Mouse (Mus musculus): ENCODE data around the gene Tnfaip8l1. TPM values are rescaled to one million over a fixed set of nuclear protein-coding genes. Genes with fewer than 3 reads are reported as not detected.

Gene Tnfaip8l1
- 10.3 TPM for total RNA-seq (2023)

GRCm38 (mm10) chr17:56162231-56162774 is at the start of gene Tnfaip8l1:
Tnfaip8l1 (plus strand) TSS chr17:56162477.

GRCm38 (mm10) chr17:56117251-56117710 is 45.0 kb upstream of the Tnfaip8l1 start, which contains the start of gene Plin5:
Plin5 (minus strand) TSS chr17:56117596.

DNA sequence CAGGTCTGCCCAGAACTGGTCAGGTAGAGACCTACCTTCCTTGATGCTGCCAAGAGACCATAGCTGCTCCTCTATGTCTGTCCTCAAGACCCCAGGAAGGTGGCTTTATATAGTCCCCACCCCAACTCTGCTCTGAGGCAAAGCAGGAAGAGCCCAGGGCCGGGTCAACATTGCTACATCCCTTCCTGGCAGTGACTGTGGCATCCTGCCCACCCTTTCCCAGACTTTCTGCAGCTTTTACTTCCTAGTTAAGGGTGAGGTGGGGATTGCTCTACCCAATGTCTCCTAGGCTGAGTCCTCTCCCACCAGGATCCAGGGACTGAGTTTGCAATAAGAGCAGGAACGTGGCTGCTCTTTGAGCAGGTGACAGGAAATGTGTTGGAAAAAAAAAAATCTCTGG is 40.5 kb upstream of the Tnfaip8l1 start, which contains the start of gene Lrg1:
Gene Lrg1 (minus strand): TSS at position 176 of the 400 bp plus-strand sequence.

DNA sequence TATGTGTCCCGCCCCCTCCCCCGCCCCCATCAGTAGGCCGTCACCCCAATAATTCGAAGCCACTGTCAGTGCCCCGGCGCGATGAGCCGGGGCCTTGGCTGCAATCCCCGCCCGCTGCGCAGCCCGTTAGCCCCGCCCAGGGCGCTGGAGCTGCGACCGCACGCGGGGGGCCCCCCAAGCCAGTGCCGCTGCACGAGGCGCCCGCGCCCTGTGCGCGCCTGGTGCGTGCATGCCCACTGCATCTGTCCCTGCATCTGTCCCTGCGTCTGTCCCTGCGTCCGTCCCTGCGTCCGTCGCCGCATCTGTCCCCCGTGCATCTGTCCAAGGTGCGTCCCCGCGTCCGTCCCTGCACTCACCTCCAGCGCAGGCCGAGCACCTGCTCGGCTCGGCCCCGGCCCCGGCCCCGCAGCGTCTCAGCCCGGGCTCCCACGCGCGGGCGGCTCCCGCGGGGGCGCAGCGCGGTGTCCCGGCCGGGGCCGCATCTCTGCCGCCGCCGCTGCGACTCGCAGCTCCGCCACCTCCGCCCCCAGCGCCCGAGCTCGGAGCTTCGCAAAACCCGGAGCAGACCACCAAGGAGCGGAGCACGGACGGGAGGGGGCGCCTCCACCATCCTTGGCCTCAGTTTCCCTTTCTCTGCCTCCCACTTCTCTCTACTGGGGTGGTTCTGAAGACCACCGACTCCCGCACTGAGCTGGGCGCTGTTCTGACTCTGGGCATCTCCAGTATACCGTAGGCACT is 22.2 kb upstream of the Tnfaip8l1 start, which contains the start of gene Sema6b:
Gene Sema6b (minus strand): TSS at position 486 of the 738 bp plus-strand sequence.

DNA sequence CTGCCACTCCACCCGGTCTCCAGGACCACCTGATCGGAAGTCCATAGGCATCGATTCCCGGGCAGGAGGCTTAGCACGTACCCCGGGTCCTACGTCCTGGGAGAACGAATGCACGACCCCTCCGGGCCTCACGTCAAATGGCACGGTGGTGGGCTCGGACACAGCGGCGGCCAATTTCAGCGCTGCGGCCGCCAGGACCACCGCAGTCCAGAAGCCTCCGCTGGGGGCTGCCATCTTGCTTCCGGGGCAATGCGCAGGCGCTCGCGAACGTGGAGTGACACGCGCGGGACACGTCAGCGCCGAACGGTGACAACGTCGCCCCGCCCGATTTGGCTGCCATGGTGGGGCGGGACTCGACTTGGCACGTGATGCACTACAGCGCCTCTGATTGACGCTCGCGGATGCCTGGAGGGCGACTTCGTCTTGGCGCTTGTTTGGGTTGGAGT is 21.4 kb downstream of the Tnfaip8l1 start, which contains the start of gene Mydgf:
Gene Mydgf (minus strand): TSS at position 263 of the 446 bp plus-strand sequence.

DNA sequence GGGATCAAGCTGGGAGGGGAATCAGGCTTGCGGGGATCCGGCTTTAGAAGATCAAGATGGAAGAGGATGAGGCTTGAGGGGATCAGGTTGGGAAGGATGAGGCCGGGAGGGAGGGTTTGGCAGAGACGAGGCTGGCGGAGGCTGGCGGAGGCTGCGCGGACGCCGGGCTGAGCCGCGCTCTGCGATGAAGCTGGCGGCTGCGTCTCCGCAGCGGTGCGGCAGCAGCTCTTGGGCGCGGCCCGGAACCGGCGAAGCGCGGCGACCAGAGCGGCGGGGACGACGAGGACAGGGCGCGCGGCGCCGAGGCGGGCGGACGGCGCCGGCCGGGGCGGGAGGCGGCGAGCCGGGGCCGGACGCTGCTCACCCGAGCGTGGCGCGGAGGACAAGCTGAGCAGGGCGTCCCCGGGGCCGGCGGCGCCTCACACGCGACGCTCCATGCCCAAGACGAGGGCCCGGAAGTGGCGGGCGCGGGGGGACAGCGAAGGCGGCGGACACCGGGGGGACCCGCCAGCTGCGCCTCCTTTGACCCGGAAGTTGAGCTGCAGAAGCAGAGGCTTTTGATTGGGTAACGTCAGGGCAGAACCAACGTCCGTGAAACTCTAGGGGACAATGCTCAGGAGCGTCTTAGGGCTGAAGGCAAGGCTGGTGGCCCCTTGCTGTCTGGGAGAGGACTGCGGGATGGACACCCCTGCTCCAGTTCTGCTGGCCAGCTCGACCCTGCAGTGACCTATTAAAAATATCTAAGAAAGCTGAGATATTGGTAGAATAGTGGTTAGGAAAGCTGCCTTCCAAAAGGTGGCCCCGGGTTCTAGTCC is 56.3 kb downstream of the Tnfaip8l1 start, which contains the start of gene Dpp9:
Gene Dpp9 (minus strand): TSS at position 529 of the 815 bp plus-strand sequence.

Other genes starting within 250 kb of the Tnfaip8l1 start
- 5.0 TPM for gene Zfp119b, start 213.0 kb upstream of the Tnfaip8l1 start, total RNA-seq (2023)
- gene Ebi3, start 209.8 kb upstream of the Tnfaip8l1 start, total RNA-seq (2023), result 2.3 TPM
- 51.7 TPM for gene Yju2, start 203.4 kb upstream of the Tnfaip8l1 start, total RNA-seq (2023)
- 2.5 TPM for gene Shd, start 192.0 kb upstream of the Tnfaip8l1 start, total RNA-seq (2023)
- gene Fsd1, start 176.0 kb upstream of the Tnfaip8l1 start, total RNA-seq (2023), result not detected
- 0.88 TPM for gene Stap2, start 156.9 kb upstream of the Tnfaip8l1 start, total RNA-seq (2023)
- gene Mpnd, start 156.8 kb upstream of the Tnfaip8l1 start, total RNA-seq (2023), result 56.3 TPM
- 106 TPM for gene Sh3gl1, start 125.8 kb upstream of the Tnfaip8l1 start, total RNA-seq (2023)
- gene Chaf1a, start 122.0 kb upstream of the Tnfaip8l1 start, total RNA-seq (2023), result 1.3 TPM
- 73.3 TPM for gene Ubxn6, start 87.4 kb upstream of the Tnfaip8l1 start, total RNA-seq (2023)
- 96.3 TPM for gene Hdgfl2, start 82.8 kb upstream of the Tnfaip8l1 start, total RNA-seq (2023)
- not detected for gene Plin4, start 52.7 kb upstream of the Tnfaip8l1 start, total RNA-seq (2023)
- gene Plin5, start 44.9 kb upstream of the Tnfaip8l1 start, total RNA-seq (2023), result not detected
- not detected for gene Lrg1, start 40.5 kb upstream of the Tnfaip8l1 start, total RNA-seq (2023)
- 0.15 TPM for gene Sema6b, start 22.1 kb upstream of the Tnfaip8l1 start, total RNA-seq (2023)
- 41.8 TPM for gene Mydgf, start 21.4 kb downstream of the Tnfaip8l1 start, total RNA-seq (2023)
- 44.0 TPM for gene Dpp9, start 56.4 kb downstream of the Tnfaip8l1 start, total RNA-seq (2023)
- gene Fem1a, start 94.3 kb downstream of the Tnfaip8l1 start, total RNA-seq (2023), result 20.8 TPM
- gene Ticam1, start 114.3 kb downstream of the Tnfaip8l1 start, total RNA-seq (2023), result 8.2 TPM
- 12.2 TPM for gene Plin3, start 130.4 kb downstream of the Tnfaip8l1 start, total RNA-seq (2023)
- gene Arrdc5, start 137.8 kb downstream of the Tnfaip8l1 start, total RNA-seq (2023), result not detected
- 5.3 TPM for gene Uhrf1, start 140.8 kb downstream of the Tnfaip8l1 start, total RNA-seq (2023)
- gene Kdm4b, start 163.6 kb downstream of the Tnfaip8l1 start, total RNA-seq (2023), result 69.8 TPM

Data from CD4-positive naive resting alpha-beta T cell, adult 76 days (primary cell).